Mouse (Mus musculus) stomach, embryonic 16.5 days (tissue): ENCODE data around the gene Mmp24. TPM values are rescaled to one million over a fixed set of nuclear protein-coding genes. Genes with fewer than 3 reads are reported as not detected.

Experiments
- ATAC-seq: fragments of 200-750 bp; cut with Nextera tagmentation; 2 replicates; pipeline ENCODE4 v1.8.0; 2017; ENCODE audit warnings: moderate number of reproducible peaks, moderate TSS enrichment; ENCODE audit not compliant: insufficient read depth, low FRiP score
- H3K27ac ChIP-seq: fragments of 300-500 bp; sonication (generic); 2 replicates; pipeline ENCODE4 v1.5.1; 2014; ENCODE audit warnings: low read length
- H3K27me3 ChIP-seq: fragments of 300-500 bp; sonication (generic); 2 replicates; pipeline ENCODE4 v1.6.1; 2014; ENCODE audit warnings: low read length, control low read depth, mixed read lengths; ENCODE audit not compliant: control insufficient read depth, insufficient read depth
- H3K36me3 ChIP-seq: fragments of 300-500 bp; sonication (generic); 2 replicates; pipeline ENCODE4 v1.6.1; 2014; ENCODE audit warnings: low read length; ENCODE audit not compliant: control insufficient read depth, insufficient read depth
- H3K4me1 ChIP-seq: fragments of 300-500 bp; sonication (generic); 2 replicates; pipeline ENCODE4 v1.6.1; 2014; ENCODE audit warnings: low read length, control low read depth, mixed read lengths; ENCODE audit not compliant: control insufficient read depth, insufficient read depth
- H3K4me2 ChIP-seq: fragments of 300-500 bp; sonication (generic); 2 replicates; pipeline ENCODE4 v1.6.1; 2014; ENCODE audit warnings: low read depth, low read length, mixed read lengths
- H3K4me3 ChIP-seq: fragments of 300-500 bp; sonication (generic); replicated peaks from 2 replicates; pipeline ENCODE4 v1.5.1; 2014; ENCODE audit warnings: mild to moderate bottlenecking, low read length
- H3K9ac ChIP-seq: fragments of 300-500 bp; sonication (generic); 2 replicates; pipeline ENCODE4 v1.6.1; 2014; ENCODE audit warnings: low read length
- H3K9me3 ChIP-seq: fragments of 300-500 bp; sonication (generic); replicated peaks from 2 replicates; pipeline ENCODE4 v1.6.1; 2016; ENCODE audit warnings: low read length, control low read depth; ENCODE audit not compliant: control insufficient read depth
- WGBS: fragments of 180-500 bp; shearing (Covaris S2); extraction: QIAGEN DNeasy Blood & Tissue Kit; methylation state at CpG from one replicate; pipeline ENCODE4 v1.1.7; 2014; 5-methylcytosine and 5-hydroxymethylcytosine counted together
- polyA plus RNA-seq: library from polyadenylated mRNA; unstranded; fragments of >200 nt; fragmentation: Nextera tagmentation; extraction: Ambion mirVana; gene quantifications from 2 replicates; pipeline ENCODE4 v1.2.1, GENCODE M21; 2015

The Mmp24 gene
- polyA plus RNA-seq, 1 experiment from 2014 or later, result 0.23 TPM

DNA sequence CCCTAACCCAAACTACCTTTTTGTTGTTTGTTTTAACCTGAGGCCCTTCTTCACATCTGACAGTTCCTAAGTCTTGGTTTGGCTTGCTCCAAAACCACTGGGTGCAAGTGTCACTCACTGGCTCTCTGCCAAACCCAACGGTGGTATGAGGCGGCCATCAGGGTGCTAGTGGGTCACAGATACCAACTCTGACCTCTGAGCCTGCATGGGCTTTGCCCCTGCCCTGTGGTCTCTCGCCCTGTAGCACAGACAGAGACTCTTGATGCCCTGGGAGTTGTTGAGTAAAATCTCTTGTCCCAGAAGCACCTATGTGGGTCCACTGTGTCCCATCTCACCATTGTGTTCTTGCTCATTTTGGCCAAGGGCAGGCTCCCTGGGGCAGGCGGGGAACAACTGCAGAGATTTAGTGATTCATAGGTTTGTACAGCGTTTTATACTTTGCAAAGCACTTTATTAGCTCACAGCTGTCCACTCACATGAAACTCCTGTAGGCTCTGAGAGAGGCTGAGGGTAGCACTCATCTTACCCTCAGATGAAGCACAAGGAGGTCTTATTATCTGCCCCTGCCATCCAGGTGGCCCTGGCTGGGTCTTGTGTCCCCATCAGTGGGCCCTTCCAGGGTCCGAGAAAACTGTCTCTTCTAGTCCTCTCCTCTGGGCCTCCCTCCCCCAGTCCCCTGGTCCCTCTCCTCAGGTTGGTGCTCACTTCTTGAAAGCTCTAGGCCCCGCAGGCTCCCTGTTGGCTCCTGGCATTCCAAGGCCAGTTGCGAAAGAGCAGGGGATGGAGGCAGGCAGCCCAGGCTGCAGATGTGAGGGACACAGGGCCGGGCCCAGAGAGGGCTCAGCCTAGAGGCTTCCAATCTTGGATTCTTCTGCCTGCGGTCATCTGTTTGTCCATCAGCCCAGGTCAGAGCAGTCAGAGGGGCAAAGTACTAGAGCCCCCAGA lies 42.4 kb downstream of the Mmp24 start:
- Histone ChIP-seq H3K9ac (peak overlapping the region; percentile 91; the same call in 1 of the 2 replicates), H3K4me2 (peak overlapping the region; percentile 89), H3K9me3 (no peaks in the 10 kb centered on the region), H3K4me1 (peaks cover 17% of the 10 kb centered on the region), H3K36me3 (peaks cover 3% of the 10 kb centered on the region; the same call in 1 of the 2 replicates), H3K27ac (no peak overlapping the region), H3K4me3 (no peak overlapping the region; the same call in 1 of the 2 replicates), H3K27me3 (no peaks in the 10 kb centered on the region)
- ATAC-seq, result no peak
- WGBS, result 79% methylated on average over 10 of the region's 10 CpGs

DNA sequence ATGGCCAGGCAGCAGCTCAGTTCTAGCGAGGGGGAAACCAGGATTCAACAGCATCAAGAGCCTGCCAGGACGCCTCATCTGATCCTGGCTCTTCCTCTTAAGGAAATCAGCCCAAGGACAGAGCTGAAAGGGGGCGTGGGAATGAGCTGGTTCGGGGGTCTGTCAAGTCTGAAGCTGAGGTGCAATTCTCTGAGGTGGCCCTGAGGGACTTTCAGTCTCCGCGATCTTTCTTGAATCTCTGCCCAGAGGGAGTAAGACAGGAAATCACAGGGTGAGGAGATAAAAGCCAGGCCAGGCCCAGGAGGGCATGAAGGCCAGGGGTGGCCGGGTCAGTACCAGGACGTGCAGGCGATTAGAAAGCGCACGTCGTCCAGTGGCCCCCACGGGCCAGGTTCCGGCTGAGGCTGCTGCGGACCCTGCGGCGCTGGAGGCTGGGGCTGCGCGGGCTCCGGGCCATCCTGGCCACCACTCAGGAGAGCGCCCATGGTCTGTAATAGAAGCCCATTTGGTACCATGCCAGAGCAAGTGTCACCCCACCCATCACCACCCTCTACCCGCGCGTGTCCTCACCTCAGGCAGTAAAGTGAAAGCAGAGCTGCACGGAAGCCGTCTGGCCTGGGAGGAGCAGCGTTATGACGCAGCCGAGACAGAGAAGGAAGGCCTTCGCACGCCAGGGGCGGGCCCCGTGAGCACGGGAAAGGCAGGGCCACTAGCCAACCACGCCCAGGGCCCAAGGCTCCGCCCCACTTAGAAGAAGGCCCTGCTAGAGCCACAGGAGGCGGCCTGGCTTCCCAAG lies 43.7 kb downstream of the Mmp24 start:
- H3K9me3 ChIP-seq, result no peaks in the 10 kb centered on the region
- H3K27me3 ChIP-seq, result no peaks in the 10 kb centered on the region
- H3K4me2 ChIP-seq, result peak overlapping the region; percentile 89
- H3K9ac ChIP-seq, result peak overlapping the region; percentile 91
- peaks cover 12% of the 10 kb centered on the region; the same call in 1 of the 2 replicates for H3K36me3 ChIP-seq
- H3K27ac ChIP-seq, result peak overlapping the region; percentile 94
- WGBS, result under 1% methylated on average over 37 of the region's 37 CpGs
- H3K4me1 ChIP-seq, result peaks cover 17% of the 10 kb centered on the region
- ATAC-seq, result peak; percentile 95
- peak overlapping the region; percentile 84 for H3K4me3 ChIP-seq

DNA sequence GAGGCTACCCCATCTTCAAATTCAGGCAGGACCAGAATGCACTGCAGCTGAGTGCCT lies 44.1 kb downstream of the Mmp24 start, which contains the start of gene BC029722:
TSS of gene BC029722 (minus strand) at position 35 of the 57 bp plus-strand sequence.
- peak within 1 kb of the TSS; percentile 84 for H3K4me3 ChIP-seq
- ATAC-seq, result no peak

DNA sequence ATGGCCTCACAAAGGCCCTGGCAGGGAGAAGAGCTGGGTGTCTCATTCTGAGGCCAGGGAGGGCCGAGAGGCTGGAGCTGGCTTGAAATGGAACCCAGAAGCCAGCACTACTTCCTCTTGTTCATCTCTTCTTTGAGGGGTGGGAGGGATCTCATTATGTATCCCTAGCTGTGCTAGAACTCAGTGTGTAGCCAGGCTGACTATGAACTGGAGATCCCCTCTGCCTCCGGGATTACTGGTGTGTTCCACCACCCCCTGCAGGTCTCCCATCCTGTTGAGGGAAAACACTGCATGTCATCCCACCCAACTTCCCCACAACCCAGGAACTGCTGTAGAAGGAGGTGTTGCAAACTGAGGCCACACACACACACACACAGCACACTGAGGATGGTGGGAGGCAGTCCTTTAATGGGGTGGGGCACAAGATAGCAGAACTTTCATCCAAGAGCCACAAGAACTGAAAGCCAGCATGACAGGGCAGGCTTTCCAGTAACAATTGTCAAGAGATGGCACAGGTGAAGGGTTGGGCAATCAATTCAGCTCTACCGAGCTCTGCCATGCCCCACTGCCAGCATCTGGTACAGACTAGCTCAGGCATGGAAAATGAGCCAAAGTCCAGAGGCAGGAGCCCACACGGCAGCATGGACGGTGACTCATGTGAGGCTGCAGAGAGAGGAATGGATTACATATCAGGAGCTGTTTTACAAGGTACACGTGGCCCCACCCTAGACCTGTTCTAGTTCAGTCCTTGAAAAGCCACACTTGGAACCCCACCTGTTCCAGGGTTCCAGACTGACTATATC lies 44.5 kb downstream of the Mmp24 start:
- 52% methylated on average over 6 of the region's 6 CpGs for WGBS
- peak; percentile 59 for ATAC-seq
- Histone ChIP-seq H3K36me3 (peaks cover 12% of the 10 kb centered on the region; the same call in 1 of the 2 replicates), H3K4me1 (peaks cover 17% of the 10 kb centered on the region), H3K4me3 (peak overlapping the region; percentile 84), H3K9me3 (no peaks in the 10 kb centered on the region), H3K9ac (peak overlapping the region; percentile 91), H3K27ac (peak overlapping the region; percentile 94), H3K27me3 (no peaks in the 10 kb centered on the region), H3K4me2 (peak overlapping the region; percentile 33; the same call in 1 of the 2 replicates)

More for the DNA sequence above, 44.1 kb downstream of the Mmp24 start, which contains the start of gene BC029722:
- peak within 1 kb of the TSS; percentile 94 for H3K27ac ChIP-seq
- H3K4me1 ChIP-seq, result peaks cover 17% of the 10 kb centered on the region
- H3K27me3 ChIP-seq, result no peaks in the 10 kb centered on the region
- H3K9ac ChIP-seq, result peak within 1 kb of the TSS; percentile 91
- H3K9me3 ChIP-seq, result no peaks in the 10 kb centered on the region
- peaks cover 12% of the 10 kb centered on the region; the same call in 1 of the 2 replicates for H3K36me3 ChIP-seq
- peak within 1 kb of the TSS; percentile 89 for H3K4me2 ChIP-seq

DNA sequence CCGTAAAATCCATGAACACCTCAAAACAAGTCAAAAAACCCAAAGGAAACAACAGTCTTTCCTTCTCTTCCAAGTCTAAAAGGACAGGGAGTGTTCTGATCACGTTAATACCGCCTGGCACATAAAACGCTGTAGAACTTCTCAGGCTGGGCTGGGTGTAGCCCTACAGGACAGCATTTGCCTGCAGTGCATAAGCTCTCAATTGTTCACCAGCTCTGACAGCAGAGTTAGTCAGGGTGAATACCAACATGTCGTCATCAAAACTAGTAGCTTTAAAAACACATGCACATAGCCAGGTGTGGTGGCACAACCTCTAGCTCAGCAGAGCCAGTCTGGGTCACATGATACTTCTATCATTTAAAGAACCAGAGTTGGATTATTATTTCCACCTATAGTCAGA lies 45.6 kb downstream of the Mmp24 start:
- ATAC-seq, result no peak
- no peaks in the 10 kb centered on the region for H3K9me3 ChIP-seq
- no peak overlapping the region for H3K4me3 ChIP-seq
- H3K36me3 ChIP-seq, result peaks cover 12% of the 10 kb centered on the region; the same call in 1 of the 2 replicates
- 82% methylated on average over 5 of the region's 5 CpGs for WGBS
- H3K9ac ChIP-seq, result no peak overlapping the region
- H3K4me2 ChIP-seq, result no peak overlapping the region
- peak overlapping the region; percentile 94 for H3K27ac ChIP-seq
- H3K4me1 ChIP-seq, result peaks cover 21% of the 10 kb centered on the region
- H3K27me3 ChIP-seq, result no peaks in the 10 kb centered on the region

DNA sequence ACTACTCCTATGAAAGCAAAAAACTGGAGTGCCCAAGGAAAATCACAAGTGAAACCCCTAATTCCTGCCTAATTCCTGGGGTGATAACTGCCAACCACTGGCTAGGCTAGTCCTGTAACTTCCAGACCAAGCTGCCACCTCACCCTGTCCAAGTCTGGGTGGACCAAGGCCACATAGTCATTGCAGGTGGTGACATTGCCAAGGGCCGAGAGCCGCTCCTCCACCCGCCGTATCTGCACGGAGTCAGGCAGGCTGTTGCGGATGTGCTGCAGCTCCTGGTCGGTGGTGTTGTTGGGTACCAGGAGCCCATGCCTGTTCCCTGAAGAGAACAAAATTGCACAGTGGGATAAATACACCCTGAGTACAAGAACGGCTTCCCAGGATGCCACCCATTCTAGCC lies 48.6 kb downstream of the Mmp24 start:
- H3K4me3 ChIP-seq, result no peak overlapping the region
- no peaks in the 10 kb centered on the region for H3K9me3 ChIP-seq
- H3K27me3 ChIP-seq, result no peaks in the 10 kb centered on the region
- no peak for ATAC-seq
- WGBS, result 98% methylated on average over 8 of the region's 8 CpGs
- no peak overlapping the region for H3K4me2 ChIP-seq
- H3K9ac ChIP-seq, result no peak overlapping the region
- H3K27ac ChIP-seq, result no peak overlapping the region
- peaks cover 12% of the 10 kb centered on the region; the same call in 1 of the 2 replicates for H3K36me3 ChIP-seq
- H3K4me1 ChIP-seq, result peaks cover 16% of the 10 kb centered on the region

DNA sequence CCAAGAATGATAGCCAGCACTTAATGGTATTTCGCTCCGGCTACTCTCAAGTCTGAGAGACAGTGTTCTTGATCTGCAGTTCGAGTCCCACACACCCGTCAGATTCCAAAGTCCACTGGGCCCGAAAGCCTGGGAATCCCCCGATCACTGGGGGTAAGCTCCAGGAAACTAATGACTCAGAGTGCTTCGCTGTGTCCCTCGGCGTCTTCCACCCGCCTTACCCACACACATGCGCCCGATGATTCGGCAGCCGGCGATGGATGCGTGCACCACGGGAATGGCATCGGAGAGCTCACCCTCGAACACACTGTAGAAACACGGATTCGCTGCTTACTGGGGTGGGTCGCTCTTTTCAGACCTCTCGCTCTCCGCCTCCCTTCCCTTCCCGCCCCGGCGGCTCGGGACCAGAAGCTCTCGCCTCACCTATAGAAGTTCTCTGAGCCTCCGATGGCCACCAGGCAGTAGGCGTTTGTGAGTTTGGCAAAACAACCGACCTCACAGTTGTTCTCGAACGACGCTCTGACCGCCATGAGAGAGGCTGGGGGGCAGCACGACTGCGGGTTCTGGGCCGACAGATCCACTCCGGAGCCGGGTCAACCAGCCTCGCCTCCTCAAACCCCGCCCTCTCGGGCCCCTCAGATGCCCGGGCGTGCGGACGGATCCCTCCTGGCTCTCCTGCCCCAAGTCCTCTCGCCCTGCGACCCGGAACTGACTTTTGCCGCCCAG lies 50.9 kb downstream of the Mmp24 start:
- no peaks in the 10 kb centered on the region for H3K9me3 ChIP-seq
- H3K27ac ChIP-seq, result peak overlapping the region; percentile 97
- WGBS, result under 1% methylated on average over 51 of the region's 52 CpGs
- peaks cover 9% of the 10 kb centered on the region; the same call in 1 of the 2 replicates for H3K4me1 ChIP-seq
- peak overlapping the region; percentile 74 for H3K4me2 ChIP-seq
- H3K9ac ChIP-seq, result peak overlapping the region; percentile 94
- H3K4me3 ChIP-seq, result peak overlapping the region; percentile 97
- H3K27me3 ChIP-seq, result no peaks in the 10 kb centered on the region
- no peak for ATAC-seq
- peaks cover 12% of the 10 kb centered on the region; the same call in 1 of the 2 replicates for H3K36me3 ChIP-seq

DNA sequence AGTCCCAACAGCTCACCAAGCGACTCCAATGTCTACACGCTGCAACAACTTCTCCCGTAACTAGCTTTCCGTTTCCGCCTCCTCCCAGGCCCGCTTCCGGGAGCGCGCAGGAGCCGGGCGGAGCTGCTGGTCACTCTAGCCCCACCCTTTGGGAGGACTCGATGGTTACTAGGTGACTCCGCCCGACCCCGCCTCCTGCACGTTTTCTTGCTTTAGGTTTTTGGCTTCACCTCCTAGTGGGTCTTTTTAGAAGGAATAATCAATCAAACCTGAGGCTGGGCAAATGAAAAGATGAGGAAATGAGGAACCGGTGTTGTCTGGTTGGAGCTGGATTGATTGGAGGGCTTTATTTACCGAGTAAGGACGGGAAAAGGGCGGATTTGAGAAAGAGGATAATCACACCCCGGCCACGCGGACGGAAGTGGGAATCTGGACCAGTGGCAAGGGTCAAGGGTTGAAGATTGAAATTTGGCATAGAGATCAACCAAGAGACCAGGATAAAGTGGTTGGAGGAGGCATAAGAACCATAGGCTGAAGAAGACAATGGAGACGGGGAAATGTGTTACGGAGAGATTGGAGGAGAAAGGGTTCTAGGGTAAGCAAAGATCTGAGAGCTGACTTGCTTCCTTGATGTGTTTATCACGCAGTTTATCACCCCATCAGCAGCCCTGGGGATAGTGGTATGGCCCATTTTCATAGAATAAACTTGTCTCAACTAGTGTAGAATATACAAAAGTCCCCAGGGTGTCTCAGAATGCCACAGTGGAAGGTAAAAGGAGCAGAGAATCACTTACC lies 51.7 kb downstream of the Mmp24 start, which contains the start of gene Eif6:
TSS of gene Eif6 (minus strand) at position 296 of the 795 bp plus-strand sequence.
- Histone ChIP-seq H3K27me3 (no peaks in the 10 kb centered on the region), H3K9me3 (no peaks in the 10 kb centered on the region), H3K4me1 (peaks cover 9% of the 10 kb centered on the region; the same call in 1 of the 2 replicates), H3K4me3 (peak within 1 kb of the TSS; percentile 97), H3K9ac (peak within 1 kb of the TSS; percentile 94), H3K36me3 (peaks cover 12% of the 10 kb centered on the region; the same call in 1 of the 2 replicates), H3K27ac (peak within 1 kb of the TSS; percentile 97), H3K4me2 (peak within 1 kb of the TSS; percentile 74)
- ATAC-seq, result peak; percentile 95
- 2% methylated on average over 27 of the region's 27 CpGs for WGBS
